ENCODE assay signal across 14 mouse cellular contexts in the genomic region with DNA sequence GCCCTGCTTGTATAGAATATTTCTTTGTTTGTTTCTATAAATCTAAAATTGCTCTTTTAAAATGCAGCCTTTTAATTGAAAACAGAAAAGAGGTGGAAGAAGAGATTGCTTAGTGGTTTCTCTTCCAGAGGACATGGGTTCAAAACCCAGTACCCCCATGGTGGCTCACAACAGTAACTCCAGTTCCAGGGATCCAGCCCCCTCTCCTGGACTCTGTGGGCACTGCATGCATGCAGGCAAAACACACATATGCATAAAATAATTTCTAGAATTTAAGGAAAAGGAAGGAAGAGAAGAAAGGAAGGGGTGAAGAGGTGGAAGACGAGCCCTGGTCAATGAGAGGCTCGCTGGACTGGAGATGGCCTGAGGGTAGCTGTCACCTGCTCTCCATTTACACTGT.
A peak's percentile ranks its signal among the peaks of the same experiment; 100 is the strongest.
DNase-seq lines count a peak whose midpoint lies in the region; ATAC-seq and TF ChIP-seq lines count a peak whose summit lies in the region.
"Had no signal": no experiment of that assay in that cellular context is flagged by ENCODE, and none has a peak within 500 bp of the region (broad histone marks: within the 10 kb centered on the region; RNA-seq: fewer than 3 reads in every experiment).

No protein-coding gene starts in this region.

- no peak overlapping the region for H3K4me2 ChIP-seq in hindbrain, postnatal 0 days (ENCODE audit: low read depth, low read length)
- H3K4me2 ChIP-seq in hindbrain, embryonic 14.5 days (replicated peaks), result no peak overlapping the region
- H3K4me2 ChIP-seq: forebrain, embryonic 12.5 days; heart, embryonic 13.5 days; lung, embryonic 15.5 days; midbrain, embryonic 15.5 days had no signal

- H3K4me1 ChIP-seq in hindbrain, postnatal 0 days (ENCODE audit: insufficient read depth, low read length), result no peaks in the 10 kb centered on the region
- no peaks in the 10 kb centered on the region for H3K4me1 ChIP-seq in hindbrain, embryonic 14.5 days (replicated peaks; ENCODE audit: control insufficient read depth, insufficient read depth, low read length)
- H3K4me1 ChIP-seq in lung, adult 2 months (ENCODE audit: control insufficient read depth, insufficient read depth, low read length), result peaks cover 4% of the 10 kb centered on the region; the same call in 1 of the 2 replicates
- H3K4me1 ChIP-seq in ES-Bruce4 (ENCODE audit: control insufficient read depth, insufficient read depth, low read length), result no peaks in the 10 kb centered on the region
- no peaks in the 10 kb centered on the region for H3K4me1 ChIP-seq in midbrain, embryonic 10.5 days
- H3K4me1 ChIP-seq: forebrain, embryonic 12.5 days; midbrain, embryonic 15.5 days had no signal

- H3K36me3 ChIP-seq in hindbrain, postnatal 0 days (ENCODE audit: insufficient read depth, low read length), result no peaks in the 10 kb centered on the region
- no peaks in the 10 kb centered on the region for H3K36me3 ChIP-seq in hindbrain, embryonic 14.5 days (replicated peaks; ENCODE audit: control insufficient read depth, insufficient read depth)
- no peaks in the 10 kb centered on the region for H3K36me3 ChIP-seq in ES-Bruce4 (ENCODE audit: control insufficient read depth, insufficient read depth, low read length, poor library complexity, severe bottlenecking)
- H3K36me3 ChIP-seq in midbrain, embryonic 10.5 days, result no peaks in the 10 kb centered on the region
- H3K36me3 ChIP-seq: forebrain, embryonic 12.5 days; lung, embryonic 15.5 days had no signal

- no peak overlapping the region for H3K4me3 ChIP-seq in hindbrain, postnatal 0 days (ENCODE audit: low read length)
- no peak overlapping the region for H3K4me3 ChIP-seq in hindbrain, embryonic 14.5 days (replicated peaks; ENCODE audit: low read length)
- H3K4me3 ChIP-seq in lung, adult 2 months (replicated peaks; ENCODE audit: extremely low read depth, low read depth, low read length), result no peak overlapping the region
- H3K4me3 ChIP-seq in ES-Bruce4 (ENCODE audit: low read depth, low read length), result no peak overlapping the region
- H3K4me3 ChIP-seq in midbrain, embryonic 10.5 days, result no peak overlapping the region
- H3K4me3 ChIP-seq: forebrain, embryonic 12.5 days; heart, embryonic 13.5 days; lung, embryonic 15.5 days; midbrain, embryonic 15.5 days had no signal

- no peak for ATAC-seq in hindbrain, postnatal 0 days
- no peak for ATAC-seq in hindbrain, embryonic 14.5 days (ENCODE audit: low FRiP score)
- ATAC-seq: inflammation-experienced regulatory T-cells, adult 6 months; midbrain, embryonic 15.5 days had no signal

- no peak for TF ChIP-seq EP300 in ES-Bruce4 (IDR thresholded peaks at IDR 0.05; ENCODE audit: insufficient read depth, low read depth, low read length)

- 73% methylated on average over 2 of the region's 2 CpGs for WGBS in hindbrain, postnatal 0 days
- WGBS in hindbrain, embryonic 14.5 days, result 76% methylated on average over 2 of the region's 2 CpGs
- WGBS in lung, adult 2 months, result 92% methylated on average over 2 of the region's 2 CpGs
- WGBS in midbrain, embryonic 10.5 days, result 82% methylated on average over 2 of the region's 2 CpGs

- H3K9me3 ChIP-seq in hindbrain, postnatal 0 days (ENCODE audit: low read length), result no peaks in the 10 kb centered on the region
- no peaks in the 10 kb centered on the region for H3K9me3 ChIP-seq in hindbrain, embryonic 14.5 days (ENCODE audit: control insufficient read depth, low read length)
- no peaks in the 10 kb centered on the region for H3K9me3 ChIP-seq in ES-Bruce4 (replicated peaks; ENCODE audit: control insufficient read depth, insufficient read depth, low read length, poor library complexity, severe bottlenecking)
- H3K9me3 ChIP-seq in midbrain, embryonic 10.5 days (replicated peaks), result no peaks in the 10 kb centered on the region
- H3K9me3 ChIP-seq: forebrain, embryonic 12.5 days; heart, embryonic 13.5 days; lung, embryonic 15.5 days; midbrain, embryonic 15.5 days had no signal

- TF ChIP-seq POLR2A in lung, adult 2 months (IDR thresholded peaks at IDR 0.05; ENCODE audit: borderline replicate concordance, extremely low read depth, low read depth, low read length), result no peak
- TF ChIP-seq POLR2A in ES-Bruce4 (IDR thresholded peaks at IDR 0.05; ENCODE audit: insufficient read depth, low read length), result no peak

- DNase-seq in hindbrain, postnatal 0 days (ENCODE audit: low spot score), result no peak
- DNase-seq in hindbrain, embryonic 14.5 days (ENCODE audit: low spot score), result no peak
- DNase-seq in lung, adult 2 months, result no peak
- DNase-seq in lung, postnatal 10 days, result no peak
- peak; percentile 21 for DNase-seq in induced T-regulatory cell, adult 2 months (ENCODE audit: low read depth)
- no peak for DNase-seq in midbrain, embryonic 10.5 days (ENCODE audit: low spot score)
- DNase-seq: cerebellum, postnatal 25 days; kidney, postnatal 10 days had no signal

- peak; percentile 50 for TF ChIP-seq CTCF in hindbrain, postnatal 0 days (IDR thresholded peaks at IDR 0.05; ENCODE audit: low read depth)
- 0 out of 2 replicates have a peak, but pooled peaks have one; percentile 7 for TF ChIP-seq CTCF in lung, adult 2 months (IDR thresholded peaks at IDR 0.05; ENCODE audit: insufficient read depth, low read length)
- peak; percentile 11 for TF ChIP-seq CTCF in ES-Bruce4 (IDR thresholded peaks at IDR 0.05; ENCODE audit: low read depth, low read length)

- no peaks in the 10 kb centered on the region for H3K27me3 ChIP-seq in hindbrain, postnatal 0 days (ENCODE audit: insufficient read depth, low read length)
- no peaks in the 10 kb centered on the region for H3K27me3 ChIP-seq in hindbrain, embryonic 14.5 days (ENCODE audit: control insufficient read depth, insufficient read depth, low read length)
- H3K27me3 ChIP-seq in ES-Bruce4 (ENCODE audit: control insufficient read depth, insufficient read depth, low read length, poor library complexity, severe bottlenecking), result no peaks in the 10 kb centered on the region
- H3K27me3 ChIP-seq in midbrain, embryonic 10.5 days (ENCODE audit: low read depth, poor library complexity, severe bottlenecking), result no peaks in the 10 kb centered on the region
- H3K27me3 ChIP-seq: forebrain, embryonic 12.5 days; heart, embryonic 13.5 days; lung, embryonic 15.5 days; midbrain, embryonic 15.5 days had no signal

- H3K27ac ChIP-seq in hindbrain, postnatal 0 days, result no peak overlapping the region
- H3K27ac ChIP-seq in hindbrain, embryonic 14.5 days, result no peak overlapping the region
- no peak overlapping the region for H3K27ac ChIP-seq in ES-Bruce4 (ENCODE audit: insufficient read depth, low read length)
- no peak overlapping the region for H3K27ac ChIP-seq in midbrain, embryonic 10.5 days (replicated peaks)
- H3K27ac ChIP-seq: forebrain, embryonic 12.5 days; heart, embryonic 13.5 days; lung, embryonic 15.5 days; midbrain, embryonic 15.5 days had no signal

- H3K9ac ChIP-seq in hindbrain, postnatal 0 days (replicated peaks; ENCODE audit: low read length), result no peak overlapping the region
- H3K9ac ChIP-seq in hindbrain, embryonic 14.5 days, result no peak overlapping the region
- no peak overlapping the region for H3K9ac ChIP-seq in ES-Bruce4 (ENCODE audit: low read depth, poor library complexity, severe bottlenecking)
- H3K9ac ChIP-seq: forebrain, embryonic 12.5 days; heart, embryonic 13.5 days; lung, embryonic 15.5 days; midbrain, embryonic 15.5 days had no signal
